Mouse (Mus musculus) CH12.LX (cell line): ENCODE results near the gene Sorbs2. TPM values are rescaled to one million over a fixed set of nuclear protein-coding genes. Genes with fewer than 3 reads are reported as not detected.

Experiments
- DNase-seq: peaks from one replicate; pipeline ENCODE4 v3.0.0-alpha.2; 2013; ENCODE audit errors: extremely low read depth
- H3K27ac ChIP-seq: 2 replicates; pipeline ENCODE4 v1.5.1; 2012; ENCODE audit warnings: low read depth, mild to moderate bottlenecking, control low read depth, moderate library complexity; ENCODE audit not compliant: insufficient read depth
- H3K27me3 ChIP-seq: replicated peaks from 2 replicates; pipeline ENCODE3; 2012; ENCODE audit warnings: inconsistent platforms
- H3K36me3 ChIP-seq, 2 experiments: replicated peaks in 1 of 2; 2 replicates each; pipeline versions ENCODE3 to v1.6.1; 2012; ENCODE audit warnings: inconsistent platforms in 1 of 2, low read length in 1 of 2, mild to moderate bottlenecking in 1 of 2, mixed read lengths in 1 of 2, moderate library complexity in 1 of 2; ENCODE audit not compliant: control insufficient read depth in 1 of 2, insufficient read depth in 1 of 2
- H3K4me1 ChIP-seq, 2 experiments: 2 replicates each; pipeline ENCODE4 v1.6.1; 2012; ENCODE audit warnings: inconsistent platforms in 1 of 2, moderate library complexity in 1 of 2; ENCODE audit not compliant: insufficient read depth in 2 of 2, control insufficient read depth in 1 of 2
- H3K4me2 ChIP-seq: 2 replicates; pipeline ENCODE4 v1.6.1; 2012; ENCODE audit warnings: low read depth, mild to moderate bottlenecking, control low read depth; ENCODE audit not compliant: poor library complexity, insufficient read depth, severe bottlenecking
- H3K4me3 ChIP-seq, 3 experiments: fragments of 150-350 bp in 1 of 3; sonication (generic) in 1 of 3; replicated peaks in 1 of 3; 2 replicates each; pipeline versions ENCODE3 to v1.5.1; 2011 to 2012; ENCODE audit warnings: low read depth in 2 of 3, low read length in 2 of 3, mild to moderate bottlenecking in 2 of 3, moderate library complexity in 2 of 3, control low read depth in 1 of 3, improper control_type of control experiment in 1 of 3, inconsistent platforms in 1 of 3, mixed read lengths in 1 of 3; ENCODE audit not compliant: poor library complexity in 1 of 3
- H3K79me2 ChIP-seq: replicated peaks from 2 replicates; pipeline ENCODE4 v1.6.1; 2012; ENCODE audit warnings: mild to moderate bottlenecking, moderate library complexity; ENCODE audit not compliant: control insufficient read depth, poor library complexity, insufficient read depth, severe bottlenecking; ENCODE audit errors: extremely low read depth
- H3K9ac ChIP-seq: 2 replicates; pipeline ENCODE4 v1.6.1; 2012; ENCODE audit warnings: low read depth, mild to moderate bottlenecking, control low read depth, moderate library complexity; ENCODE audit not compliant: insufficient read depth
- H3K9me3 ChIP-seq: replicated peaks from 2 replicates; pipeline ENCODE3; 2012; ENCODE audit warnings: low read length, inconsistent platforms, mixed read lengths
- BHLHE40 ChIP-seq: IDR thresholded peaks from 2 replicates; pipeline ENCODE4 v1.6.1; 2011; ENCODE audit warnings: mild to moderate bottlenecking, low read depth, low read length, improper control_type of control experiment
- CHD2 ChIP-seq: IDR thresholded peaks from 2 replicates; pipeline ENCODE4 v1.6.1; 2011; ENCODE audit warnings: low read length, improper control_type of control experiment
- ELF1 ChIP-seq: IDR thresholded peaks from 2 replicates; pipeline ENCODE4 v1.6.1; 2014; ENCODE audit warnings: low read depth, mild to moderate bottlenecking, inconsistent platforms, low read length, improper control_type of control experiment
- EP300 ChIP-seq: IDR thresholded peaks from 2 replicates; pipeline ENCODE4 v1.6.1; 2011; ENCODE audit warnings: low read length, improper control_type of control experiment
- GABPA ChIP-seq: IDR thresholded peaks from 2 replicates; pipeline ENCODE4 v1.6.1; 2012; ENCODE audit warnings: low read depth, low read length, improper control_type of control experiment, inconsistent platforms; ENCODE audit not compliant: insufficient replicate concordance
- IRF4 ChIP-seq: IDR thresholded peaks from 2 replicates; pipeline ENCODE4 v1.6.1; 2014; ENCODE audit warnings: low read depth, mild to moderate bottlenecking, inconsistent platforms, low read length, improper control_type of control experiment
- JUN ChIP-seq: IDR thresholded peaks from 2 replicates; pipeline ENCODE4 v1.6.1; 2011; ENCODE audit warnings: low read depth, mild to moderate bottlenecking, low read length, improper control_type of control experiment, moderate library complexity; ENCODE audit not compliant: insufficient read depth
- MEF2A ChIP-seq: IDR thresholded peaks from 2 replicates; pipeline ENCODE4 v1.6.1; 2014; ENCODE audit warnings: low read depth, mild to moderate bottlenecking, inconsistent platforms, low read length, improper control_type of control experiment, borderline replicate concordance
- MXI1 ChIP-seq: IDR thresholded peaks from 2 replicates; pipeline ENCODE4 v1.6.1; 2011; ENCODE audit warnings: mild to moderate bottlenecking, low read depth, low read length, improper control_type of control experiment
- MYC ChIP-seq: IDR thresholded peaks from 2 replicates; pipeline ENCODE4 v1.6.1; 2011; ENCODE audit warnings: low read depth, mild to moderate bottlenecking, improper control_type of control experiment, low read length
- RAD21 ChIP-seq: IDR thresholded peaks from 2 replicates; pipeline ENCODE4 v1.6.1; 2011; ENCODE audit warnings: low read depth, mild to moderate bottlenecking, low read length, improper control_type of control experiment, moderate library complexity
- RCOR1 ChIP-seq: conservative IDR thresholded peaks from 2 replicates; pipeline ENCODE4 v1.6.1; 2012; ENCODE audit warnings: low read depth, mild to moderate bottlenecking, inconsistent platforms, low read length, improper control_type of control experiment
- TBP ChIP-seq: conservative IDR thresholded peaks from 2 replicates; pipeline ENCODE4 v1.6.1; 2011; ENCODE audit warnings: low read depth, low read length, improper control_type of control experiment
- UBTF ChIP-seq: IDR thresholded peaks from 2 replicates; pipeline ENCODE4 v1.6.1; 2012; ENCODE audit warnings: low read depth, mild to moderate bottlenecking, inconsistent platforms, low read length, improper control_type of control experiment, moderate library complexity
- ZC3H11A ChIP-seq: IDR thresholded peaks from 2 replicates; pipeline ENCODE4 v1.6.1; 2012; ENCODE audit warnings: low read depth, mild to moderate bottlenecking, inconsistent platforms, low read length, improper control_type of control experiment
- ZKSCAN1 ChIP-seq: IDR thresholded peaks from 2 replicates; pipeline ENCODE4 v1.6.1; 2012; ENCODE audit warnings: low read depth, inconsistent platforms, low read length, improper control_type of control experiment, borderline replicate concordance
- ZMIZ1 ChIP-seq: IDR thresholded peaks from 2 replicates; pipeline ENCODE4 v1.6.1; 2012; ENCODE audit warnings: low read depth, mild to moderate bottlenecking, inconsistent platforms, low read length, improper control_type of control experiment
- dilution Hi-C: fragments of 300-500 bp; cut with MboI; formaldehyde crosslinking; loops from 2 replicates; pipeline ENCODE4 v1.14.3; 2020; ENCODE audit warnings: low sequenced_read_pairs; ENCODE audit not compliant: extremely low pct_unique_long_range_greater_than_20kb, extremely low pct_ligation_motif_present
- in situ Hi-C: fragments of 300-500 bp; cut with MboI; formaldehyde crosslinking; loops from 3 replicates; pipeline ENCODE4 v1.14.3; 2019; ENCODE audit warnings: low sequenced_read_pairs, low pct_ligation_motif_present, low pct_unique_long_range_greater_than_20kb, mixed read lengths
- polyA plus RNA-seq: library from polyadenylated mRNA; unstranded; fragments of >175 nt; gene quantifications from 2 replicates; pipeline ENCODE4 v1.2.1, GENCODE M21; 2012; ENCODE audit warnings: low read depth; ENCODE audit not compliant: insufficient read length
- total RNA-seq, 2 experiments: library from RNA; depleted of rRNA; stranded (reverse); fragments of 300-350 nt in 1 of 2; fragments of >200 nt in 1 of 2; gene quantifications; 2 replicates each; pipeline ENCODE4 v1.2.3; 2012 to 2014

Sorbs2 gene
- total and polyA plus RNA-seq, 3 experiments: not detected

DNA sequence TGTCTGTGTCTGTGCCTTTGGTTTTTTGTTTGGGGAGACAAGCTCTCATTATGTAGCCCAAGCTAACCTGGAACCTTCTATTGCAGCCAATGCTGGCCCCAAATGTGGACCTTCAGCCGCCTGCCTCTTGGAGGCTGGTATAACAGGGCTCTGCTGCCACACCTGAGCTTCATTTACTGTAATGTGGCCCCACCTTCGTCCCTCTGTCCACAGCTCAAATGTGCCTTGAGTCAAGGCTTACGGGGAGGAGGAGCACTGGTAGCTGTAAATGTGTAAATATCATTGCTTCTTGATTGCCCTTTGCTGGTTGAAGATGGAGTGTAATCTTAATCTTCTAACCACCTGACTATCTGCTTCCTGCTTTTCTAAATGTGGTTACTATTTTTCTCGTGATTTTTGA, 1.2 kb upstream of the Sorbs2 start:
- in situ Hi-C loops (no loop called here), dilution Hi-C loops (no loop called here)
- Histone ChIP-seq H3K9ac (no peak overlapping the region), H3K4me3 (no peak overlapping the region), H3K4me1 (no peaks in the 10 kb centered on the region), H3K9me3 (no peaks in the 10 kb centered on the region), H3K36me3 (no peaks in the 10 kb centered on the region), H3K4me2 (no peak overlapping the region), H3K79me2 (no peaks in the 10 kb centered on the region), H3K27me3 (no peaks in the 10 kb centered on the region), H3K27ac (no peak overlapping the region)
- TF ChIP-seq UBTF (no peak), IRF4 (no peak), CHD2 (no peak), MEF2A (no peak), MXI1 (no peak), RCOR1 (no peak), RAD21 (no peak), ZC3H11A (no peak), ZKSCAN1 (no peak), ELF1 (no peak), MYC (no peak), JUN (no peak)
- no peak for DNase-seq

DNA sequence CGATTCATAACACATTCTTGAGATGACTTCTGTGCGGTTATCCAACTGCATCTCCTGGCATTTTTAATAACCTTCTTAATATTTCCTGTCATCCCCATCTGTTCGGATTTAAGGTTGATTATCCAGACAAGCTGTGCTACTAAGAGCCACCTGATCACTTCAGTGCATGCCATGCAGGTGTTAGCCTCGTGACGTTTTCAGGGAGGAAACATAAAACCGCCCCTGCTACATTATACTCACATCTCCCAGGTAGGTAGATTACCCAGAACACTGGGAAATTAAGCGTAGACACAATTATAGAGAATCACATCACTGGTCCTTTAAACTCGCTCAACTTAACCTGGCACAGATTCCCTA, 333 bp upstream of the Sorbs2 start:
- TF ChIP-seq TBP: no peak
- no peak for TF ChIP-seq EP300
- no peak for TF ChIP-seq GABPA
- TF ChIP-seq MXI1: no peak
- TF ChIP-seq ZMIZ1: no peak
- no peak for TF ChIP-seq BHLHE40
- H3K9me3 ChIP-seq: no peaks in the 10 kb centered on the region
- H3K4me2 ChIP-seq: no peak overlapping the region
- DNase-seq: no peak
- H3K9ac ChIP-seq: no peak overlapping the region
- H3K27ac ChIP-seq: no peak overlapping the region
- H3K79me2 ChIP-seq: no peaks in the 10 kb centered on the region
- in situ Hi-C loops (no loop called here), dilution Hi-C loops (no loop called here)
- no peaks in the 10 kb centered on the region for H3K36me3 ChIP-seq
- H3K4me1 ChIP-seq: no peaks in the 10 kb centered on the region
- H3K27me3 ChIP-seq: no peaks in the 10 kb centered on the region
- no peak overlapping the region for H3K4me3 ChIP-seq
